Mouse (Mus musculus): ENCODE measurements around the gene Kdm4b.

DNA sequence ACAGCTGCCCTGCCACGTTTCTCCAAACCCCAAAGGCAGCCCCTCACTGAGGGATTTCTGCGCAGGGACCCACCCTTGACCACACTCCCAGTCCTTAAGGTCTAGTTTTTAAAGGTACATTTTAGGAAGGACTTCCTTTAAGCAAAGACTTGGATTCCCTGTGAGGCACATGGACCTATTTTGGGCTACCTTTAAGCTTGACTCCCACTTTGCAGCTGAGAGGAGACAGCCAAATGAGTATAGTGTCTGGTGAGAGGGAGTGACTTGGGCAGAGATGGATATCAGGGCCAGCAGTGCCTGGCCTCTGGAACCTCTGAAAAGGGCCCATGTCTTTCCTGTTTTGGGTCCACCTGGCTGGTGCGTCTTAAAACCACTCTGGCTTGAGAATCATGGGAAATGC lies 100.1 kb downstream of the Kdm4b start:
- no peak for TF ChIP-seq GATA1 (IDR thresholded peaks at IDR 0.05; ENCODE audit: borderline replicate concordance, low read length)
- no peak for TF ChIP-seq FLI1 (IDR thresholded peaks at IDR 0.05; ENCODE audit: low read length)
